Mouse (Mus musculus) adrenal gland, adult 18-20 months (tissue): ENCODE measurements around the gene Cops7a. TPM values are rescaled to one million over a fixed set of nuclear protein-coding genes. Genes with fewer than 3 reads are reported as not detected.

Source experiments
- DNase-seq, 2 experiments: peaks; one replicate each; pipeline ENCODE4 v3.0.0; 2021 to 2022; ENCODE audit warnings: low spot score in 2 of 2
- total RNA-seq, 2 experiments: library from RNA; stranded (reverse); gene quantifications; 1 replicate in 1 of 2; 2 replicates in 1 of 2; pipeline ENCODE4 v1.2.3; 2021

Cops7a gene
- total RNA-seq, 2 experiments from 2014 or later, result 112 to 141 TPM

DNA sequence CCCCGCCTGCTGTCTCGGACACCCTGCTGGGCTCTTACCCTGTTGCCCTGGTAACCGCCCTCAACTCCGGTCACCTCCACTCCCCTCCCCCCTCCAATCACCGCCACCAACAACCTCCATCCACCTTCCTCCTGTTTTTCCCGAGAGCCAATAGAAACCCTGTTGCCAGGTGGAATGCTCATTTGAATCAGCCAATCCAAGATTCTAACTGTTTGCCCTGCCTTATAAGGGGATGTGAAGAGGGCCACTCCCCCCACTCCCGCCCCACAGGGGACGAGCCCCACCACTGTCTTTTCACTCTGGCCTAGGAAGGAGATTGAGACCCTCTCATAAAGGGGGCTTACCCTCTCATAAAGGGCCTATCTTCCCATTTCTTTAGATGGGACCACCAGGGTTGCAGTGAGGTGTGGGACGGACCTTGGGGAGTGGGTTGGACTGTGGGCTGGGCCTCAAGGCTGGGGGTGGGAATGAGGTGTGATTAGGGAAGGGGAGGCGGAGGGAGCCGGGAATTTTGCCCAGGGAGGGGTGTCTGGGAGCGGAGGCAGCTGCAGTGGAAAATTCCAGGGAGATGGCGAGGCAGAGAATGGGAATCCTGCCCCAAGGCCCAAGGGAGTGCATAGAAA, 45.5 kb downstream of the Cops7a start, which contains the start of gene Ptms:
TSS of gene Ptms (minus strand) at position 409 of the 623 bp plus-strand sequence.
- DNase-seq, result peak; percentile 82 to 86

- no peak for DNase-seq
These were observed 46.3 kb downstream of the Cops7a start for GRCm38 (mm10) chr6:124918890-124919627.

GRCm38 (mm10) chr6:124918331-124918690, 47.0 kb downstream of the Cops7a start:
- DNase-seq, result no peak

DNA sequence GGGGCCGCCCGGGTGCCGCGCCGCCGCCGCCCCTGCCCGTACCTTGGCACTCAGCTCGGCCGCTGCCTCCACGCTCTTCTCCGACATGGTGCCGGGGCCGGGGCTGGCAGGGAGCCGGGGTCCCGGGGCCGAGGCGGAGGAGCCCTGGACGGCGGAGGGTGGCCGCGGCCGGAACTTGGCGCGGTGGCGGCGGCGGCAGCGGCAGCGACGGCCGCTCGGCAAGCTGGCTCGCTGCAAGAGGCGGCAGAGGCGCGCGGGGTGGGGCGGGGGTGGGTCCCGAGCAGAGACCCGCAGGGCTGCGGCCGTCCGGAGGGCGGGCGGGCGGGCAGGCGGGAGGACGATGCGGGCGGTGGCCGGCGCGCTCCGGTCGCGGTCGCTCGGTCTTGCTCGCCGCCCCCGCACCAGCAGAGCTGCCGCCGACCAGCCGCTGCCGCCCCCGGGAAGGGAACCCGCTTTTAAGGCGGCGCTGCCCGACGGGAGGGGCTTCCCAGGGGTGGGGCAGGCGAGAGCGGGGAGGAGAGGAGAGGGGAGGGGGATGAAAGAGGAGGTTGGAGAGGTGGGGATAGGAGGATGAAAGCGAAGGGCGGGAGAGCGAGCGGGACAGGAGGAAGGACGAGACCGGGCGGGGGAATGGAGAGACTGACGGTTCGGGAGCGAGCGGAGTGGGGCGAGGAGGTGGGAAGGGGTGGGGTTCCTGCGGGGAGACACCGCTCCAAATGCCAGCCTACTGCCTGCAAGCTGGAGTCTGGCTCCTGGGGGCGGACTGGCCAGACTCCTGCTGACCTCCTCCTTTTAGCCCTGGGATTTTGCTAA, 47.6 kb downstream of the Cops7a start:
- peak; percentile 97 to 99 for DNase-seq

- DNase-seq, result peak; percentile 97 to 98
These were observed 48.4 kb downstream of the Cops7a start for GRCm38 (mm10) chr6:124916695-124917517.

- DNase-seq, result peak in 1 of 2 experiments; percentile 30
These were observed 49.2 kb downstream of the Cops7a start for GRCm38 (mm10) chr6:124915942-124916694.

DNA sequence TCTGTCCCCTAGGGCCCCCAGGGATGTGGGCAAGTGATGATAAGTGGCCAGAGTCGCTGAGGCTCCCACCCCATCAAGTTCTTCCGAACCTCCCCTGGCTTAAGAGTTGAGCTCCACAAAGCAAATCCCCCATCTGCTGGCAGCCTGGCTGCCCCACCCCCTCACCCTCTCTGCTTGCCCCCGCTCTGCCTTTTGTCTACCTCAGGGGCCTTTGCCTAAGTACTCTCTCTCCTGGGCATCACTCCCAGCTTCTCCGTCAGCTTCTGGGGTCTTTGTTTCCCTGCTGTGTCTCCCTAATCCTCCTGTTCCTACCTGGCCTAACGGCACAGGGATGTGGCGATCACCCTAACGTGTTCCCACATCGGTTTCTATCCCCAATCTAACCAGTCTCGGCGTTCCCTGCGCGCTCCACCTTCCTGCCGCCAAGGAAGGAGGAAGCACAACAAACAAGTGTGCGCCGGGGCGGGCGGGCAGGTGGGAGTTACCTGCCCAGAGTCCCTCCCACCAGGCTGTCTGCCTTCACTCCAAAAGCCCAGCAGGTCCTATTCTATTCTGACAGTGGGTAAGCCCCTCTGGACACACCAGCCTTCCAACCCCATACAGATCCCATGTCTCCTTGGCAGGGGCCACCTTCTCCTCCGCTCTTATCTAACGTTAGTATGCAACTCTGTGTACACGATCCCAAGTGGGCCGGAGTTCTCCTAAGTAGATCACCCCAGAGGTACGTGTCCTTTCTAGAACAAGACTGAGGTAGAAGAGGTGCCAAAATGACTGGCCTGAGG, 50.0 kb downstream of the Cops7a start:
- peak in 1 of 2 experiments; percentile 39 for DNase-seq

GRCm38 (mm10) chr6:124914511-124914910, 50.8 kb downstream of the Cops7a start:
- DNase-seq, result no peak

DNA sequence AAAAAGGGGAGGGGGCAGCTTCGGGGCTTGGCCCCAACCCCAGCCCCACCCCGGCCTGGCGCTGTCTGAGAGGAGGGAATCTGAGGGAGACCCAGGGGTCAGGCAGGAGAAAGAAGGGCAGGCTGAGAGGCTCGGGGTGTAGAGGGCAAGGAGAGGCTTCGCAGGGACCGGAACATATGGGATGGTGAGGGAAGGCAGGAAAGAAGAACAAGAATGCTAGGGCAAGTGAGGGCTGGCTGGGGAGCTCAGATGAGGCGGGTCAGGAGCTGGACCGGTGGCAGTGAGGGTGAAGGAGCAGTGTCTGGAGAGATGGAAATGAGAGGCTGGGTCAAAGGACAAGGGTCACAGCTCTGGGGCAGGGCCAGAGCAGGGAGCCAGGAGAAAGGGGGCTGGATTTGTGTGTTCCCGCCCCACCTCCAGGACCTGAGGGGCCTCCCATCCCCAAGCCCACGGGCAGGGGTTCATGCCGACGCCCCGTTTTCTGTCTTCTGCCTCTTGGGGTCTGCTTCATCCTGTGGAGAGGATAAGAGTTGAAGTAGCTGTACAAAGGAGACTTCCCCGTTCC, 51.5 kb downstream of the Cops7a start:
- DNase-seq, result no peak

- DNase-seq, result no peak
These were observed 52.1 kb downstream of the Cops7a start for GRCm38 (mm10) chr6:124913214-124913613.

- no peak for DNase-seq
These were observed 53.7 kb downstream of the Cops7a start, which contains the start of gene Lag3 for GRCm38 (mm10) chr6:124911533-124912218. TSS of gene Lag3 (minus strand) at chr6:124911705.

DNA sequence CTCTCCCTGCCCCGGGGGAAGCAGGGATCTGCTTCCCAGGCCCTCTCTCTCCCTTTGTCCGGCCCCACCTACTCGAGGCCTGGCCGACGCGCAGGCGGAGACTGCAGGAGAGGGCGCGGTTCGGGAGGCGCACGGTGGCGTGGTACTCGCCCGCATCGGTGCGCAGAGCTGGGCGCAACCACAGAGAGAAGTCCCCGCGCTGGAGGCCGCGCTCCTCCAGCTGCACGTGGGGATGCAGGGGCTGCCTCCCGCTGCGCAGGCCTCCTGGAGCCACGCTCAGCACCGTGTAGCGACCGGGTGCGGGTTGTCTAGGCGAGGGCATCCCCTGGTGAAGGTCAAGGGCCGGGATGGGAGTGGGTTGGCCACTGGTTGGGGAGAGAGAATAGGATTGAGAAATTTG, 55.3 kb downstream of the Cops7a start:
- no peak for DNase-seq

Other genes starting within 250 kb of the Cops7a start
- gene Ptpn6, start 226.8 kb downstream of the Cops7a start, total RNA-seq, result 10 to 100 TPM in 1 of 2 experiments, 1 to 10 TPM in 1; 9.8 to 11.5 TPM
- gene Grcc10, start 224.2 kb downstream of the Cops7a start, total RNA-seq, result 100 to 1,000 TPM; 341 to 388 TPM
- gene Gm45234, start 209.5 kb downstream of the Cops7a start, total RNA-seq, result not detected
- 10 to 100 TPM; 78.4 to 80.2 TPM for gene Atn1, start 209.0 kb downstream of the Cops7a start, total RNA-seq
- 10 to 100 TPM; 19.8 to 37.7 TPM for gene Eno2, start 195.9 kb downstream of the Cops7a start, total RNA-seq
- gene Lrrc23, start 185.8 kb downstream of the Cops7a start, total RNA-seq, result under 1 TPM in 1 of 2 experiments, not detected in 1; 0.90 TPM
- 10 to 100 TPM; 17.3 to 18.9 TPM for gene Spsb2, start 156.9 kb downstream of the Cops7a start, total RNA-seq
- 100 to 1,000 TPM; 383 to 517 TPM for gene Tpi1, start 151.2 kb downstream of the Cops7a start, total RNA-seq
- 100 to 1,000 TPM; 107 to 128 TPM for gene Usp5, start 136.1 kb downstream of the Cops7a start, total RNA-seq
- gene Cdca3, start 136.0 kb downstream of the Cops7a start, total RNA-seq, result 1 to 10 TPM in 1 of 2 experiments, under 1 TPM in 1; 0.77 to 2.7 TPM
- gene Gnb3, start 125.3 kb downstream of the Cops7a start, total RNA-seq, result 1 to 10 TPM; 9.2 to 9.6 TPM
- gene P3h3, start 107.8 kb downstream of the Cops7a start, total RNA-seq, result 10 to 100 TPM; 24.1 to 24.4 TPM
- 1 to 10 TPM in 1 of 2 experiments, under 1 TPM in 1; 0.76 to 1.8 TPM for gene Gpr162, start 101.6 kb downstream of the Cops7a start, total RNA-seq
- 1 to 10 TPM in 1 of 2 experiments, under 1 TPM in 1; 0.36 to 1.8 TPM for gene Cd4, start 77.3 kb downstream of the Cops7a start, total RNA-seq
- gene Lag3, start 53.8 kb downstream of the Cops7a start, total RNA-seq, result 1 to 10 TPM; 1.4 to 2.6 TPM
- 100 to 1,000 TPM; 770 to 874 TPM for gene Ptms, start 45.4 kb downstream of the Cops7a start, total RNA-seq
- gene Mlf2, start 34.2 kb downstream of the Cops7a start, total RNA-seq, result 100 to 1,000 TPM; 298 to 321 TPM
- 1 to 10 TPM; 1.6 to 3.0 TPM for gene Pianp, start 31.2 kb upstream of the Cops7a start, total RNA-seq
- gene Zfp384, start 43.6 kb upstream of the Cops7a start, total RNA-seq, result 10 to 100 TPM; 56.0 to 56.1 TPM
- gene Ing4, start 74.2 kb upstream of the Cops7a start, total RNA-seq, result 10 to 100 TPM; 45.3 to 53.4 TPM
- 1 to 10 TPM; 7.8 to 9.6 TPM for gene Acrbp, start 84.2 kb upstream of the Cops7a start, total RNA-seq
- gene Lpar5, start 102.4 kb upstream of the Cops7a start, total RNA-seq, result under 1 TPM; 0.40 to 0.93 TPM
- gene Chd4, start 130.4 kb upstream of the Cops7a start, total RNA-seq, result 100 to 1,000 TPM; 150 to 190 TPM
- 10 to 100 TPM; 51.6 to 61.3 TPM for gene Nop2, start 166.4 kb upstream of the Cops7a start, total RNA-seq
- 10 to 100 TPM; 19.4 to 20.4 TPM for gene Iffo1, start 179.7 kb upstream of the Cops7a start, total RNA-seq
- gene Gapdh, start 200.9 kb upstream of the Cops7a start, total RNA-seq, result 1,000 to 10,000 TPM; 2,223 to 4,104 TPM
- gene Ncapd2, start 226.2 kb upstream of the Cops7a start, total RNA-seq, result 10 to 100 TPM; 15.3 to 17.1 TPM
- 100 to 1,000 TPM; 161 to 206 TPM for gene Mrpl51, start 226.3 kb upstream of the Cops7a start, total RNA-seq